Mouse (Mus musculus): ENCODE data around the gene Crebzf.

- TF ChIP-seq CTCF (IDR thresholded peaks at IDR 0.05; ENCODE audit: low read depth) (no peak), EP300 (IDR thresholded peaks at IDR 0.05; ENCODE audit: low read depth) (no peak)
Measured at GRCm38 (mm10) chr7:90427006-90427405, 15.5 kb upstream of the Crebzf start.

Data from liver, embryonic 14.5 days (tissue).